Mouse (Mus musculus) lung, embryonic 16.5 days (tissue): ENCODE measurements around the gene Cdk17. TPM values are rescaled to one million over a fixed set of nuclear protein-coding genes. Genes with fewer than 3 reads are reported as not detected.
A peak's percentile ranks its signal among the peaks of the same experiment; 100 is the strongest.

Experiments
- ATAC-seq: fragments of 200-750 bp; cut with Nextera tagmentation; 2 replicates; pipeline ENCODE4 v1.8.0; 2017; ENCODE audit warnings: low read depth, mild to moderate bottlenecking, moderate library complexity
- H3K27ac ChIP-seq: fragments of 300-500 bp; sonication (generic); 2 replicates; pipeline ENCODE4 v1.5.1; 2014; ENCODE audit warnings: mild to moderate bottlenecking, control low read depth, low read length
- H3K27me3 ChIP-seq: fragments of 300-500 bp; sonication (generic); 2 replicates; pipeline ENCODE4 v1.6.1; 2014; ENCODE audit warnings: low read depth, low read length, mixed read lengths; ENCODE audit not compliant: control insufficient read depth, insufficient read depth
- H3K36me3 ChIP-seq: fragments of 300-500 bp; sonication (generic); 2 replicates; pipeline ENCODE4 v1.6.1; 2014; ENCODE audit warnings: low read length; ENCODE audit not compliant: control insufficient read depth, insufficient read depth
- H3K4me1 ChIP-seq: fragments of 300-500 bp; sonication (generic); replicated peaks from 2 replicates; pipeline ENCODE4 v1.6.1; 2014; ENCODE audit warnings: low read length, mixed read lengths; ENCODE audit not compliant: control insufficient read depth, insufficient read depth
- H3K4me2 ChIP-seq: fragments of 300-500 bp; sonication (generic); 2 replicates; pipeline ENCODE4 v1.6.1; 2014; ENCODE audit warnings: low read depth, low read length, control low read depth
- H3K4me3 ChIP-seq: fragments of 300-500 bp; sonication (generic); 2 replicates; pipeline ENCODE4 v1.5.1; 2014; ENCODE audit warnings: mild to moderate bottlenecking, low read length, control low read depth
- H3K9ac ChIP-seq: fragments of 300-500 bp; sonication (generic); 2 replicates; pipeline ENCODE4 v1.6.1; 2014; ENCODE audit warnings: low read length, control low read depth
- H3K9me3 ChIP-seq: fragments of 300-500 bp; sonication (generic); 2 replicates; pipeline ENCODE4 v1.6.1; 2016; ENCODE audit warnings: low read length; ENCODE audit not compliant: control insufficient read depth
- WGBS: fragments of 180-500 bp; shearing (Covaris S2); extraction: QIAGEN DNeasy Blood & Tissue Kit; methylation state at CpG from one replicate; pipeline ENCODE4 v1.1.7; 2014; 5-methylcytosine and 5-hydroxymethylcytosine counted together
- polyA plus RNA-seq: library from polyadenylated mRNA; unstranded; fragments of >200 nt; fragmentation: Nextera tagmentation; extraction: Ambion mirVana; gene quantifications from 2 replicates; pipeline ENCODE4 v1.2.1, GENCODE M21; 2015

The Cdk17 gene
- polyA plus RNA-seq, 1 experiment from 2014 or later: 15.0 TPM

- peak overlapping the region; percentile 33 for H3K4me3 ChIP-seq
Measured at GRCm38 (mm10) chr10:93276857-93277256, 116.2 kb downstream of the Cdk17 start.

GRCm38 (mm10) chr10:93278361-93278760 lies 117.7 kb downstream of the Cdk17 start:
- Histone ChIP-seq H3K27me3 (no peaks in the 10 kb centered on the region), H3K4me2 (no peak overlapping the region), H3K9me3 (no peaks in the 10 kb centered on the region), H3K9ac (no peak overlapping the region), H3K36me3 (peaks cover 11% of the 10 kb centered on the region; the same call in 1 of the 2 replicates), H3K4me1 (peaks cover 22% of the 10 kb centered on the region), H3K4me3 (no peak overlapping the region), H3K27ac (no peak overlapping the region)
- ATAC-seq: no peak
- WGBS: 74% methylated on average over 8 of the region's 8 CpGs

More at GRCm38 (mm10) chr10:93276857-93277256, 116.2 kb downstream of the Cdk17 start:
- H3K27me3 ChIP-seq: no peaks in the 10 kb centered on the region
- no peak for ATAC-seq
- H3K36me3 ChIP-seq: peaks cover 11% of the 10 kb centered on the region; the same call in 1 of the 2 replicates
- H3K4me1 ChIP-seq: peaks cover 29% of the 10 kb centered on the region
- peak overlapping the region; percentile 45 for H3K4me2 ChIP-seq
- peak overlapping the region; percentile 49 for H3K9ac ChIP-seq
- H3K9me3 ChIP-seq: no peaks in the 10 kb centered on the region
- H3K27ac ChIP-seq: peak overlapping the region; percentile 54
- WGBS: 28% methylated on average over 9 of the region's 9 CpGs

DNA sequence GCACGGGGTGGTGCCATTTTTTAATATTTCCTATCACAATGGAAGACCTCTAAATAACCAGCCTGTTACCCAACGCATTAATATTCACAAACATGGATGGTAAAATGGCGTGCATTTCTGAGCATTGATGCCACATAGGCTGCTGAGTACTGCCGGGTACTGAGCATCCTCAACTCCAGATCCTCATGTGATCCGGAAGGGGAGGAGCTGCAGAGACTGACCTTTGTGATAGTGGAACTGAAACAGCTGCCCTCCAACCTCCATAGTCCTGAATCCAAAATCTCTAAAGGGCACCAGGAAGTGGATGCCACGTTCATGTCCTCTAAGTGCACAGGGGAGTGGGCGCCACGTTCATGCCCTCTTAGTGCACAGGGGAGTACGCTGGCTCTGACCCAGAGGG lies 118.4 kb downstream of the Cdk17 start:
- no peak for ATAC-seq
- Histone ChIP-seq H3K36me3 (peaks cover 11% of the 10 kb centered on the region; the same call in 1 of the 2 replicates), H3K4me2 (no peak overlapping the region), H3K4me1 (peaks cover 22% of the 10 kb centered on the region), H3K9me3 (no peaks in the 10 kb centered on the region), H3K4me3 (no peak overlapping the region), H3K27me3 (no peaks in the 10 kb centered on the region), H3K27ac (no peak overlapping the region), H3K9ac (no peak overlapping the region)
- WGBS: 83% methylated on average over 9 of the region's 9 CpGs

DNA sequence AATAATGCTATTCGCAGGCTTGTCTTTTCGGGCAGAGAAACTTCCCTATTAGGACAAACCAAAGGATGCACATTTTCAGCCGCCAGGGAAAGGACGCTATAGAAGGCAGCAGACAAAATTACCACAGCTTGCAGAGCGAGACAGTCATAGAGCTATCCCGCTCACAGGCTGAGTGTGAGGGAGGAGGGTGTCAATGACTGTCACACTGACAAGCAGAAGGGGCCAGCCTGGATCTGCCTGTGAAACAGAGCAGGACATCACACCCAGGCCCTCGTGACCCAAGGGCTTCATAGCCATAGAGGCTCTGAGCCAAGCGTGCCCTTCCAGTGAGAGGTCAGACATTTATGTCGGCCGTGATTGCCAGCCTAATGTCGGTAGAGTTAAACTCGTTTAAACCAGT lies 119.9 kb downstream of the Cdk17 start:
- Histone ChIP-seq H3K36me3 (peaks cover 11% of the 10 kb centered on the region), H3K9me3 (no peaks in the 10 kb centered on the region), H3K27ac (no peak overlapping the region), H3K27me3 (no peaks in the 10 kb centered on the region), H3K4me1 (peaks cover 21% of the 10 kb centered on the region), H3K4me2 (no peak overlapping the region), H3K4me3 (no peak overlapping the region), H3K9ac (no peak overlapping the region)
- ATAC-seq: no peak
- 80% methylated on average over 12 of the region's 12 CpGs for WGBS

DNA sequence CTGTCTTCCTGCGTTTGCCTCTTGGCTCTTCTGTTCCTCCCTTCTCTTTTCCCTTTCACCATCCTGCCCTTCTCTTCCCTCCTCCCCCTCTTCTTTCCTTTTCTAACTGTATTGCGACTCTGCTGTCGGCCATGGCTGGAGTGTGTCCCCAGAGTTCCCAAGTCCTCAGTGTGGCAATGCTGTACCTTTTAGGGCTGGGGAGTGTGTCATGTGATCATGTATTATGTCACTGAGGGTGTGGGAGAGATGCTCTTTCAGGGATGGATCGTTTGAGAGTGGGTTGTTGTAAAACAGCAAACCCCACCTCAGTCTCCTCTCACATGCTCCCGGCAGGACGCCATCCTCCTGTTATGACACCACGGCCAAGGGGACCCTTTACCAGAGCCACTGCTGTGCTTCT lies 120.4 kb downstream of the Cdk17 start:
- Histone ChIP-seq H3K4me3 (no peak overlapping the region), H3K4me2 (no peak overlapping the region), H3K36me3 (peaks cover 11% of the 10 kb centered on the region), H3K9me3 (no peaks in the 10 kb centered on the region), H3K27ac (no peak overlapping the region), H3K27me3 (no peaks in the 10 kb centered on the region), H3K9ac (no peak overlapping the region), H3K4me1 (peaks cover 16% of the 10 kb centered on the region)
- ATAC-seq: no peak
- WGBS: 74% methylated on average over 7 of the region's 7 CpGs

- no peaks in the 10 kb centered on the region for H3K9me3 ChIP-seq
- no peak overlapping the region for H3K4me3 ChIP-seq
- H3K4me2 ChIP-seq: no peak overlapping the region
- peak; percentile 36 for ATAC-seq
- WGBS: 55% methylated on average over 12 of the region's 12 CpGs
- H3K4me1 ChIP-seq: peaks cover 5% of the 10 kb centered on the region; the same call in 1 of the 2 replicates
- no peak overlapping the region for H3K9ac ChIP-seq
- no peaks in the 10 kb centered on the region for H3K27me3 ChIP-seq
- H3K36me3 ChIP-seq: peaks cover 11% of the 10 kb centered on the region
- H3K27ac ChIP-seq: no peak overlapping the region
Measured at GRCm38 (mm10) chr10:93282526-93282964, 121.9 kb downstream of the Cdk17 start.

DNA sequence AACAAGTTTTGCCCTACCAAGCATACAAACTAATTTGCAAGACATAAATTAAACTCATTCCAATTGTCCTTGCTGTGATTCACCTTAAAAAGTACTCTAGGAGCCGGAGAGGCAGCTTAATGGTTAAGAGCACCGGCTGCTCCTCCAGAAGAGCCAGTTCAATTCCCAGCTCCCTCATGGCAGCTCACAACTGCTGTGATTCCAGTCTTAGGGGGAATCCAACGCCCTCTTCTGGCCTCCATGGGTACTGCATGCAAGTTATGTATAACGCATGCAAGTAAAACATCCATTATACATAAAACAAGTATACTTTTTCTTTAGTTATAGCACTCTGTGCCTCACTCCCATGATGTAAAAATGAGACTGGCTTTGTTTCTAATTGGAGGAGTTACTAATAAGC lies 122.6 kb downstream of the Cdk17 start:
- Histone ChIP-seq H3K4me3 (no peak overlapping the region), H3K27me3 (no peaks in the 10 kb centered on the region), H3K36me3 (peaks cover 11% of the 10 kb centered on the region), H3K27ac (no peak overlapping the region), H3K9ac (no peak overlapping the region), H3K4me1 (peaks cover 8% of the 10 kb centered on the region; the same call in 1 of the 2 replicates), H3K9me3 (no peaks in the 10 kb centered on the region), H3K4me2 (no peak overlapping the region)
- no peak for ATAC-seq
- 71% methylated on average over 4 of the region's 4 CpGs for WGBS

DNA sequence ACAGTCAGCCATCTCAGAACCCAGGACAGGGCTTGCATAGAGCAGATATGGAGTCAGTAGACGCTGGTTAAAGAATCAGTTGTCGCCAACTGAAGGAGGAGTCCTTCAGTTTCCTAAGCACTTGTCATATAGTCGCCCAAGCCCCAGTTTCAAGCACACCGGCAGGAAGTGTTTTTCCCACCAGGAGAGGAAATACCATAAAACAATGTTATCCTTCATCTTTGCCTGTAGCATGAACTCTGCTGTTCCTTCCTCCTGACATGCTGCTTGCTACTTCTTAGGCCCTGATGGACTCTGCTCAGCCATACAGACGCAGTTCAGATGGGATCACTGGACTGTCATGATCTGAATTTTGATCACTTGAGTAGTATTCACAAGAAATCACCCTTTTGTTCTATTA lies 124.8 kb downstream of the Cdk17 start:
- Histone ChIP-seq H3K27me3 (no peaks in the 10 kb centered on the region), H3K27ac (no peak overlapping the region), H3K4me2 (no peak overlapping the region), H3K9ac (no peak overlapping the region), H3K4me1 (peaks cover 15% of the 10 kb centered on the region; the same call in 1 of the 2 replicates), H3K36me3 (peaks cover 7% of the 10 kb centered on the region), H3K4me3 (no peak overlapping the region), H3K9me3 (no peaks in the 10 kb centered on the region)
- WGBS: 49% methylated on average over 5 of the region's 5 CpGs
- ATAC-seq: no peak

DNA sequence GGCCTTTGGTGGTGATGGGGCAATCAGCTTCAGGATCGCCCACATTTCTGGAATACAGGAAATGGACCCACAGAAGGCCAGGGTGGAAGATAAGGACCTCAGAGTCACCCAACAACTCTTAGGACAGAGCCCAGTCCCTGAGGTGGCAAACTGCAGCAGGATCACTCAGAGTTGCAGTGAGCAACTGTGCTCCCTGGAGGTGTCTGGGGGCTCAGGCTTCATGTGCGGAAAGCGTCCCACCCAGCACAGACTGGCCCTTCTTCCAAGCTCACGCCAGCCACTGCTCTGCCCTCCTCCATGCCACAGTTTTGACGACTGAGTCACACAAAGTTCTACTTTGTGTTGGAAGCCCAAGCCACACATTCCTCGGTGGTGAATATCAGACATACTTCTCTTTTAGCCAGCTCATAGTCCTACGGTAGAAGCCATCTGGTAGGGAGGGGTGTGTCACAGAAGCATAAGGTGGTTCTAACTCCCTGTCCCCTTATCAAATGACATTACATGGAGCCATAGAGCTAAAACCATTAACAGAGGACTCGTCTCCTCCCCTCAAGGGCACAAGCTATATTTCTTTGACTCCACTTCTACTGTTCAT lies 127.0 kb downstream of the Cdk17 start:
- no peak for ATAC-seq
- Histone ChIP-seq H3K4me3 (no peak overlapping the region), H3K27ac (no peak overlapping the region), H3K9ac (no peak overlapping the region), H3K9me3 (no peaks in the 10 kb centered on the region), H3K27me3 (no peaks in the 10 kb centered on the region), H3K36me3 (no peaks in the 10 kb centered on the region; the same call in 1 of the 2 replicates), H3K4me1 (peaks cover 22% of the 10 kb centered on the region), H3K4me2 (no peak overlapping the region)
- WGBS: 79% methylated on average over 8 of the region's 8 CpGs
